Mouse (Mus musculus): ENCODE measurements around the gene Mbl2.
A peak's percentile ranks its signal among the peaks of the same experiment; 100 is the strongest.
"Not testable (repeated sequence)": the region's sequence is repeated elsewhere in the genome, so short reads cannot be mapped to it uniquely, and the experiment has no call there.

Mbl2 gene

GRCm38 (mm10) chr19:30232691-30233090 is at the start of gene Mbl2:
Mbl2 (plus strand) TSS chr19:30232942.
- no peak for DNase-seq (ENCODE audit: low spot score)

GRCm38 (mm10) chr19:30185536-30185935 is 47.2 kb upstream of the Mbl2 start:
- no peak for DNase-seq (ENCODE audit: low spot score)

GRCm38 (mm10) chr19:30187232-30187631 is 45.5 kb upstream of the Mbl2 start:
- no peak for DNase-seq (ENCODE audit: low spot score)

- no peak for DNase-seq (ENCODE audit: low spot score)
Observed at GRCm38 (mm10) chr19:30194999-30195398, 37.7 kb upstream of the Mbl2 start.

- no peak for DNase-seq (ENCODE audit: low spot score)
Observed at GRCm38 (mm10) chr19:30202177-30202576, 30.6 kb upstream of the Mbl2 start.

- DNase-seq (ENCODE audit: low spot score): peak; percentile 80
Observed at GRCm38 (mm10) chr19:30205159-30205816, 27.5 kb upstream of the Mbl2 start.

GRCm38 (mm10) chr19:30205874-30206273 is 26.9 kb upstream of the Mbl2 start:
- DNase-seq (ENCODE audit: low spot score): no peak

- DNase-seq (ENCODE audit: low spot score): no peak
Observed at GRCm38 (mm10) chr19:30206981-30207380, 25.8 kb upstream of the Mbl2 start.

GRCm38 (mm10) chr19:30209006-30209405 is 23.7 kb upstream of the Mbl2 start:
- DNase-seq (ENCODE audit: low spot score): not testable (repeated sequence)

- no peak for DNase-seq (ENCODE audit: low spot score)
Observed at GRCm38 (mm10) chr19:30214026-30214425, 18.7 kb upstream of the Mbl2 start.

- not testable (repeated sequence) for DNase-seq (ENCODE audit: low spot score)
Observed at GRCm38 (mm10) chr19:30215736-30216135, 17.0 kb upstream of the Mbl2 start.

GRCm38 (mm10) chr19:30216186-30216585 is 16.6 kb upstream of the Mbl2 start:
- DNase-seq (ENCODE audit: low spot score): no peak

GRCm38 (mm10) chr19:30217335-30217734 is 15.4 kb upstream of the Mbl2 start:
- DNase-seq (ENCODE audit: low spot score): peak; percentile 81

- DNase-seq (ENCODE audit: low spot score): not testable (repeated sequence)
Observed at GRCm38 (mm10) chr19:30222593-30222992, 10.1 kb upstream of the Mbl2 start.

GRCm38 (mm10) chr19:30229477-30229876 is 3.3 kb upstream of the Mbl2 start:
- no peak for DNase-seq (ENCODE audit: low spot score)

- DNase-seq (ENCODE audit: low spot score): no peak
Observed at GRCm38 (mm10) chr19:30234416-30234815, 1.7 kb downstream of the Mbl2 start.

- peak; percentile 47 for DNase-seq (ENCODE audit: low spot score)
Observed at GRCm38 (mm10) chr19:30247359-30247758, 14.6 kb downstream of the Mbl2 start.

GRCm38 (mm10) chr19:30248822-30249221 is 16.1 kb downstream of the Mbl2 start:
- peak; percentile 84 for DNase-seq (ENCODE audit: low spot score)

- no peak for DNase-seq (ENCODE audit: low spot score)
Observed at GRCm38 (mm10) chr19:30252253-30252652, 19.5 kb downstream of the Mbl2 start.

- DNase-seq (ENCODE audit: low spot score): no peak
Observed at GRCm38 (mm10) chr19:30256339-30256738, 23.6 kb downstream of the Mbl2 start.

- peak; percentile 35 for DNase-seq (ENCODE audit: low spot score)
Observed at GRCm38 (mm10) chr19:30281125-30281524, 48.4 kb downstream of the Mbl2 start.

GRCm38 (mm10) chr19:30287899-30288490 is 55.3 kb downstream of the Mbl2 start:
- no peak for DNase-seq (ENCODE audit: low spot score)
